Mouse (Mus musculus): ENCODE data around the gene Ybey.
A peak's percentile ranks its signal among the peaks of the same experiment; 100 is the strongest.

Ybey gene

DNA sequence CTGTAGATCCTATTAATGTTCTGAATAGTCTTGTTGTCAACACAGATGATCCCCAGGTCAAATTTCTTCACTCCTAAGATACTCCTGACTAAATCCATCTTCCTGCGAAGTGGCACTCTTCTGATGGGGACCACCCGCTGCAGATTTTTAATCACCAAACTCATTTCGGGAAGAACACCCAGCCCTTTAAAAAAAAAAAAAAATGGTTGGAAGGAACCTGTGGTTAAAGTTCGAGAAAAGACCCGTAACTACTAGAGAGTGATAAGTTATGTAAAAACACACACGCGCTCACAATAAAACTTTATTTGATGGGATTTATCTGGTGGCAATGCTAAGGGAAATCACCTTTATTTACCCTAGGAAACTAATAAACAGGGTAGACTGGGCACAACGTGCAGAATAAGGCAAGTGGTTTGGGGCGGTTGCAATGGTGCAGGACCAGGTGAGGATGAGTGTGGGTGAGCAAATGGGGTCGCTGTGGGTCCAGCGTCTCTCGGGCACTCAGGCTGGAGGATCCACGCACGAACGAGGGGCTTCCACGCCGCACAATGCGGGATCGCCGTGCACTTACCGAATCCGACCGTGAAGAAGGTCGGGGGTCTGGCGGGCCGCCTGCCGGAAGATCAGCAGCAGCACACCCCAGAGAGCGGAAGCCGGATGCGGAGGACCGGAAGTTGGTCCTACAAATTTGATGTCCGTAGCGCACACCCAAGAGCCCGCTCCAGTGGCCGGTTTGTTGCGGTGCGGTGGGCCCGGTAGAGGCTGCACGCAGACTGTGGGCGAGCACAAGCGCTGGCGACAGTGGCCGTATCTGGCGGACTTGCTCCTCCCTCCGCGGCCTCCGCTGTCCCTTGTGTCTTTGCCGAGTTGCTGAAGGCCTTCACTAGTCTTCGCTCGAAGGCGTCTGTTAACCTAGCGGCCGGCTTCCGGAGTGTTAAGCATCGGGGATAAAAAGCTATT lies at the start of gene Ybey, which contains the start of gene Mcm3ap:
Gene Ybey (minus strand): TSS at position 912 of the 960 bp plus-strand sequence.
Gene Mcm3ap (plus strand): TSS at position 725 of the 960 bp plus-strand sequence.
- peak; percentile 95 for DNase-seq (ENCODE audit: low read depth, low spot score)

DNA sequence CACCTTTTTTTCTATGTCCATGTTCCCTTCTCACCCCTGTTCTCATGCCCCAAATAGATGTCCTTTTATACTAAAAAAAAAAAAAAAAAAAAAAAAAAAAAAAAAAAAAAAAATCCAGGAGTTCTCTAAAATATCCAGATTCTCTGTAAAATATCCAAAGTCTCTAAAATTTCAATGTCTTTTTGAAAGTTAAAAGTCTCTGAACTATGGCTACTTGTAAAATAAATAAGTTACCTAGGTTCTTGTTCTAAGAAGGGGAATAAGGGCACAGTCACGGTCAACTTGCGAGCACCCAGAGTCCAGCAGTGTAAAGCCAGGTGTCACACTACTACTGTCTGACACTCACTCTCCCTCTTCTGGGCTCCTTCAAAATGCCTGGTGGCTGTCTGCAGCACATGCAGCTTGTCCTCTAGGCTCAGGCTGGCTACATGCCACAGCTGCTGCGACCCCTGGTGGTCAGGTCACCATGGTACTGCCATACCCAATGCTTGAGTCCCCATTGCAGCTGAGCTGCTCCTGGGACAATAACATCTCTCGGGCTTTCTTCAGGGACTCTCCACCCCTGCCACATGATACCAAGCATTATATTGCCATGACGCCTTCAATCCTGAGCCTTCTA lies 44.2 kb upstream of the Ybey start:
- peak; percentile 93 for DNase-seq (ENCODE audit: low read depth, low spot score)

DNA sequence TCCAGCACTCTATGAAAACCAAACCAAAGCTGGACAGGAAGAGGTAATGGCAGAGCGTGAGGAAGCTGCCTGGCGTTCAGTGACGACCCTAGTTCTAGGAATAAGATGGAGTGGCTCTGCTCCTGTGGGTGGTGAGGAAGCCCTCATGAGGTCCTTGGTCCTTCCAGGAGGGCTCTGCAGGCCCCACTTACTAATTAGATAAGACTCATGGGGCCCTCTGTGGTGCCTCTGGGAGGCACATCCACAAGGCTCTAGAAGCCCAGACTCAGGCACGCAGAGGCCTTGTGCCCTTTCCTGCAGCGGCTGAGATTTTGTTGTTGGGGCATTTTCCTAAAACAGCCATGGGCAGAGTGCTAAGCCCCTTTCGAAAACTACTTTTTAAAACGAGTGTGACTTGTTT lies 37.0 kb upstream of the Ybey start:
- DNase-seq (ENCODE audit: low read depth, low spot score), result peak; percentile 14

DNA sequence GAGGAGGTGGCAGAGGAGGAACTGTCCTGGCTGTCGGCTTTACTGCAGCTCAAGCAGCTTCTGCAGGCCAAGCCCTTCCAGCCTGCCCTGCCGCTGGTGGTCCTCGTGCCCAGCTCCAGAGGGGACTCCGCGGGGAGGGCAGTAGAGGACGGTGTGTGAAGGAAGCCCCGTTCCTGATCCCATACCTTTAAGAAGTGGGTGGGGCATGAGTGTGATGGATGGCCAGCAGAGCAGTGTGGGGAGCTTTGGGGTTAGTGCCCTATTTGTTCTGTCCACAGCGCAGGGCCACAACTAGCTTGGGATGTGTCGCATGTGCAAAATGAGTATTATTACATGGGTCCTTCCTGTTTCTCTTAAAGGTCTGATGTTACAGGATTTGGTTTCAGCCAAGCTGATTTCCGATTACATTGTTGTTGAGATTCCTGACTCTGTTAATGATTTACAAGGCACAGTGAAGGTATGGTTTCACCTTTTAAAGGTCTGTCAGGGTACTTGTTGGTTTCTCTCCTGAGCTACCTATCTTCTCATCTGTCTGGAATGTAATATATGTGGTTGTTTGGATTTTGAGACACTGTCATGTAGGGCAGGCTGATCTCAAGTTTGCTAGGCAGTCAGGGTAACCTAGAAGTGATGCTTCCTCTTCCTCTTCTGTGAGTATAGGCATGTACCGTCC lies 35.5 kb upstream of the Ybey start:
- no peak for DNase-seq (ENCODE audit: low read depth, low spot score)

DNA sequence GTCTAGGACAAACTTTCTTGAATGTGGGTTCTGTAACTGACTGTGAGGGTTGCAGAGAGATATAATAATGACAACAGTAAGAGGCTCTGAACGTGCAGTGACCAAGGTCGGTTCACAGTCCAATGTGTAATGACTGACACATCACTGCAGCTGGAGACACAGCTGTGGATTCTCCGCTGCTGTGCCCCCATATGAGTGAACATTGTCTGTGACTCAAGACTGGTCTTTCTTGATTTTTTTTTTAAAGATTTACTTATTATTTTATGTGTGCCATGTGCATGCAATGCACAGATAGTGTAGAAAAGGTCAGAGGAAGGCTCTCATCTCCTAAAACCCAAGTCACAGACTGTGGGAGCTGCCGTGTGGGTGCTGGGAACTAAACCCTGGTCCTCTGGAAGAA lies 28.6 kb upstream of the Ybey start:
- no peak for DNase-seq (ENCODE audit: low read depth, low spot score)

DNA sequence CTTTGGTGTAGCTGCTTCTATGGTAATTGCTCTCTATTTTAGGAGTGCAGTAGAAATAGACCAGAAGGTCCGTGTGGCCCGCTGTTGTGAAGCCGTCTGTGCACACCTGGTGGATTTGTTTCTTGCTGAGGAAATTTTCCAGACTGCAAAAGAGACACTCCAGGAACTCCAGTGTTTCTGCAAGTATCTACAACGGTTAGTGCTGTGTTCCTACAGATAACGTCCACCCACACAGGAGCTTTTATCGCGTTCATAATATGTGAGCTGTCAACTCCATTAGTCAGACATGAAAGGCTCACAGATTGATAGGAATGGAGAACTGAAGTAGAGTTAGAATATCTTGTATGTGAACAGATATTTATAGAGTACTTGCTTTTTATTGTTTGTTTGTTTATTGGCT lies 27.5 kb upstream of the Ybey start:
- DNase-seq (ENCODE audit: low read depth, low spot score), result no peak

DNA sequence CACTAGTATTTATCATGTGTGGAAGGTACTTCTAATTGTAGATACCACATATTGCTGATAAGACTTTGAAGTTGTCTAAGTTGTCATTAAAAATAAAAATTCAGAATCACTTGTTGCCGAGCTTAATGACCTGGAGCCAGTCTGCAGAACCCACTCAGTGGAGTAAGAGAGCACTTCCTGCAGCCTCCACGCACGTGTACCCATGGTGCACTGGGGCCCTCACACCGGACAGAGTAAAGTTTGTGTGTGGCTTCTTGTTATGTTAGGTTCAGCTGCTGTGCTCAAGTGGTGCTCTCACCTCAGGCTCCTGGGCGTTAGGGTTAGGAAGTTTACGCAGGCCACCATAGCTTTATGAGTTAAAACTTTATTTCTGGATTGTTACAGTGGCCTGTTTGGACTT lies 26.6 kb upstream of the Ybey start:
- no peak for DNase-seq (ENCODE audit: low read depth, low spot score)

DNA sequence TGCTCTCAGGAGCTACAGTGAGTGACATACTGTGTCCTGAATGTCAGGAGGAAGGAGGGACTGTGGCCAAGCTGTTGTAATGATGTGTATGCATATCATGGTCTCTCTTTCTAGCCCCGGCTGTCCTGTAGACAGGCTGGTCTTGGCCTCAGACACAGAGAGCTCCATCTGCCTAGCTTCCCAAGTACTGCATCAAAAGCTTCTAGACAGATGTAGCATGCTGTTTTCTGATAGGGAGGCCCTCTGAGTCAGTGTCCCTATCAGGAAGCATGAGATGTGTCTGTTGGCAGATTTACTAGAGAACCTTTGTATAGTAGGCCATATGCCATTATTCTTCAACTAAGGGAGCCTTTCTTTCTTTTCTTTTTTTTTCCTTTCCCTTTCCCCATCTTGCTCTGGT lies 24.6 kb upstream of the Ybey start:
- DNase-seq (ENCODE audit: low read depth, low spot score), result peak; percentile 33

DNA sequence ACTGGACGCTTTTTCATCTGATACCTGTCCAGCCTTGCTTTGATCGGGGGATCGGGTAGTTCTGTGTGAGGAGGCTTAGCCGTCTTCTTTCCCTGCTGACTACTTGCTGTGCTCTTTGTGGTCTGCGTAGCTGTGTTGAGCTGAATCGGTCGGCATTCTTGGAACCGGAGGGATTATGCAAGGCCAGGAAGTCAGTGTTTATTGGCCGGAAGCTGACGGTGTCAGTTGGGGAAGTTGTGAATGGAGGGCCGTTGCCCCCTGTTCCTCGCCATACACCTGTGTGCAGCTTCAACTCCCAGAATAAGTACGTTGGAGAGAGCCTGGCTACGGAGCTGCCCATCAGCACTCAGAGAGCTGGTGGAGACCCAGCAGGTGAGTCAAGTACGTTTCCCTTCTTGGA lies 20.3 kb upstream of the Ybey start:
- DNase-seq (ENCODE audit: low read depth, low spot score), result no peak

DNA sequence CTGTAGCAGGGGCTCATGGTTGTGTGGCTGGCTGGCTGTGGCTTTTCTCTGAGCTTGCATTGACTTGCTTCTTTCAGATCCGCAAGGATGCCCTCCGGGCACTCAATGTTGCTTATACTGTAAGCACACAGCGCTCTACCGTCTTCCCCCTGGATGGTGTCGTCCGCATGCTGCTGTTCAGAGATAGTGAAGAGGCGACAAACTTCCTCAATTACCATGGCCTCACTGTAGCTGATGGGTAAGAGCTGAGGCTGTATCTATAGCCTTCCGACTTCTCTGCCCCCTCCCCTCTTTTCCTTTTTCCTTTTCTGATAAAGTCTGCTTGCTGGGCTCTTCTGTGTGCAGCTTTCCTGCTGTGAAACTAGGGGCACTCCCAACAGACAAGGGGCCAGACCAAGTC lies 19.4 kb upstream of the Ybey start:
- no peak for DNase-seq (ENCODE audit: low read depth, low spot score)

DNA sequence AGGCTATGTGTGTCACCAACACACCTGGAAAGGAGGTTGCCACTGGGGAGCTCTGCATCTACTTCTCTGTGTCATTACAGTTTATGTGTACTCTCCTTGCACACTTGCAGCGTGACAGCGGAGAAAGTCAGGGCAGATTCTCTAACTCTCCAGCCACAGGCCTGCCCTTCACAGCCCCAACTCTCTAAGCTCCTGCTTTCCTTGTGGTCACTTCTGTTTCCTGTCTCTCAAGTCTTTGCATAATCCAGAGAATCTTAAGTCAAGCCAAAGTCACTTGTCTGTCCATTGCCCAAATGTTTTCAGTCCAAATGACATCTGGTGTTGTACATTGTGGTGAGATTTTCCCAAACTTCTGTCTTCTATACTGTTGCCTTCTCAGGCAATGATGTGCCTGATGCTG lies 17.4 kb upstream of the Ybey start:
- DNase-seq (ENCODE audit: low read depth, low spot score), result no peak

DNA sequence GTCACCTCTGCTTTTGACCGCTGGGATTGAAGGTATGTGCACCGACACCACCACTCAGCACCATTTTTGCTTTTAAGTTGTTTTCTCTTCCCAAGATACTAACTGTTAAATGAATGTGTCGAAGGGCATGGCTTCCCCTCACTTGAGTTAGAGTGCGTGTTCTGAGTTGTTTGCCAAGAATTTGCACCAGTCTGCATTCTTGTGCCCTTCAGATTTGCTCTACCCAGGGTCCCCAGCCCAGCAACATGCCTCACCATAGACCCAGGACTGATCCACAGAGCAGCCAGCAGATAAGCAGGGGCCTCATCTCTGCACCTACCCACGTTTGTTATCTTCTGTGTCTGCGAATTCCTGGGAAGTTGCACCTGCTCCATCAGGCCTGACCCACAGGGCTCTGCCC lies 12.6 kb upstream of the Ybey start:
- DNase-seq (ENCODE audit: low read depth, low spot score), result no peak

DNA sequence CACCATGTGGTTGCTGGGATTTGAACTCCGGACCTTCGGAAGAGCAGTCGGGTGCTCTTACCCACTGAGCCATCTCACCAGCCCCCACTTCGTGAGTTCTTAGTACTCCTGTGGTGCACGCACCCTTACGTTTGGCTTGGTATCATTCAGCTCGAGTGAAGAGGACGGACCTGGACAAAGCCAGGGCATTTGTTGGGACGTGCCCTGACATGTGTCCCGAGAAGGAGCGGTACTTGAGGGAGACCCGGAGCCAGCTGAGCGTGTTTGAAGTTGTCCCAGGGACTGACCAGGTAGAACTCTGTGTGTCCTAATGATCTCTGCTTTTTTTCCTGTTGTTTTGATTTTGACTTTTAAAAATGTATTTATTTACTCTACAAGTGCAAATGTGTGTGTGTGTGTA lies 11.9 kb upstream of the Ybey start:
- DNase-seq (ENCODE audit: low read depth, low spot score), result peak; percentile 65

DNA sequence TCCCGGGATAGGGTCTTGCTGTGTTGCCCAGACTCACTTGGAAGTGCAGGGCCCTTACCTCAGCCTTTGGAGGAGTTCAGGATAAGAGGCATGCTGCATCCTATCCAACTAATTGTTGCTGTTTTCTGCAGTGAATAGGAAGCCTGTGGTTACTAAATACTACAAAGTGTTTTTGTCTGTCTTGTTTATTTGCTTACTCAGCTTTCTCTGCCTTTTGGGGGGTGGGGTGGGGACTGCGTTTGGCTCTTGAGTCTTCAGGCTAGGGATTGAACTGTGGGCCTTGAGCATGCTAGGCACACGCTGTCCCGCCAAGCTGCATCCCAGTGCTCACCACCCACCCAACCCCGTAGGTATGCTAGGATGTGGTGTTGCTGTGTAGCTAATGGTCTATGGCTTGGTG lies 4.8 kb upstream of the Ybey start:
- DNase-seq (ENCODE audit: low read depth, low spot score), result no peak

DNA sequence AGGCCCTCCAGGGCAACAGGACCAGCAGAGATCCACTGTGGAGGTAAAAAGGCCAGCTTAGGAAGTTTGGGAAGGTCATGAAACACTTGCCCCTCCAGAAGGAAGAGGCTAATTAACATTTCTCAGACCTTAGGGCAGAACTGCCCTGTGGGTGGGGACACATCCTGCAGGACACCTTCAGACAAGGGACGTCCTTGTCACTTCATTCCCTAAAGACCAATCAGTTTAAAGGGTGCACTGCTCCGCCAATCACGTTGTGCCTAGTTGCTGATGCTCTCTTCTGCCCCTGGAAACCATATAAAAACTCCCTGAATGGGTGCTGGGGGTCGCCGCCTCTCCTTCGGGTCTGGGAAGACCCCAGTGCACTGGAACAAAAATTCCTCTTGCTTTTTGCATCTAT lies 6.2 kb downstream of the Ybey start:
- peak; percentile 63 for DNase-seq (ENCODE audit: low read depth, low spot score)

DNA sequence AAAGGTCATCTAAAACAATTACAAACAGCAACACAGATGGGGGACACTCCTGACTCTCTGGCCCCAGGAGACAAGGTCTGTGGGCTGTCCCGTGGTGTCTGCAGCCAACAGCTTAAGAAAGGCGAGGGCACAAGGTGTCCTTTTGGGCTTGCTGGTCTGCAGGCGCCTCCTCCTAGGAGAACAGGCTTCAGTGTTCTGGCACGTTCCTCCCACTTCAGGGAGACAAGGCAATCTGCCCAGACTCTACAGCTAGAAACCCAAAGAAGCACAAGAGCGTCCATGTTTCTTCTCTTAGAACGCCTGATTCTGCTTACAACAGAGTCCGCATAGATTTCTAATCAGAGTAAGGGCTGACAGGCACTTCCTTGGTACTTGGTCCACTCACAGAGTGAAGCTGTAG lies 6.6 kb downstream of the Ybey start:
- no peak for DNase-seq (ENCODE audit: low read depth, low spot score)

DNA sequence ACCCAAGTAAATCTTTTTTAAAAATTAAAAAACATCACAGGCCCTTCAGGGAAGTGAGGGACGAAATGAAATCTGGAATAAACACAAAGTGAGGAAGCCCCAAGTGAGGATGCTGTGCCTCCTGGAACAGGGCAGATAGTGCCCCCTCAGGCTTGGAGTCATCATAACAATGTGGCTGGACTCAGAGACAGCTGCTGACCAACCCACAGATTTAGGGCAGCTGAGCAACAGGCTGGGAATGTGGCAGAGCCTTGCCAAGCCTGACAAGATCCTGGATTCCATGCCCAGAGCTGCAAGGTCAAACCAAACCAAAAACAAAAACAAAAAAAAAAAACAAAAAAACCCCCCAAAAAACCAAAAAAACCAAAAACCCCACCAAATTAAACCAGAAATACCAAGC lies 7.7 kb downstream of the Ybey start:
- no peak for DNase-seq (ENCODE audit: low read depth, low spot score)

DNA sequence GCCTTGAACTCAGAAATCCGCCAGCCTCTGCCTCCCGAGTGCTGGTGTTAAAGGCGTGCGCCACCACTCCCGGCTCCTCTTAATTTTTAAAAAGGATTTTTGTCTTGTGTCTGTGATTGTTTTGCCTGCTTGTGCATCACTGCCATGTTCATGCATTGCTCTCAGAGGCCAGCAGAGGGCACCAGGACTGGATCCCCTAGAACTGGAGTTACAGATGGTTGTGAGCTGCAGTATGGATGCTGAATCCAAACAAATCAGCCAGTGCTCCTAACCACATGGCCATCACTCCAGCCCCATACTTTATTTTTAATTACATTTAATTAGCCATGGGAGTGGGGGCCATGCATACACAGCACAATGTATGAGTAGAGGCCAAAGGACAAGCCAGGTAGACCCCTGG lies 13.6 kb downstream of the Ybey start:
- DNase-seq (ENCODE audit: low read depth, low spot score), result peak; percentile 77

DNA sequence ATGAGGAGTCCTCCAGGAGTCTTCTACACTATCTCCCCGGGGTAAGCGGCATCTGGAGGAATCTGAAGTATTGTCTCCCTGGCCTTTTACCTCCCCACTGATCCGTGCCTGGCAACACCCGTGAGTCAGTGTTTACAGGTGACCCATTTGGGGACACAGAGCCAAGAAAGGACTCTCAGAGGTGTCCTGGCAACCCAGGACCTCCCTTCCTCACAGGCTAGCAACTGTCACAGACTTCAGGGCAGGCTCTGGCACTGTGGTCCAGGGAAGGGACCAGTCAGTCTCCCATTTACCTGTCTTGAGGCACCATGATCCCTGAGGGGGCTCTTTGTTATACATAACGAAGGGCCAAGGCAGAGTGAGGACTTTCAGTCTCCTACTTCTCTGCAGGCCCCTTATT lies 20.1 kb downstream of the Ybey start, which contains the start of gene 2610028H24Rik:
Gene 2610028H24Rik (plus strand): TSS at position 231 of the 400 bp plus-strand sequence.
- DNase-seq (ENCODE audit: low read depth, low spot score), result no peak

DNA sequence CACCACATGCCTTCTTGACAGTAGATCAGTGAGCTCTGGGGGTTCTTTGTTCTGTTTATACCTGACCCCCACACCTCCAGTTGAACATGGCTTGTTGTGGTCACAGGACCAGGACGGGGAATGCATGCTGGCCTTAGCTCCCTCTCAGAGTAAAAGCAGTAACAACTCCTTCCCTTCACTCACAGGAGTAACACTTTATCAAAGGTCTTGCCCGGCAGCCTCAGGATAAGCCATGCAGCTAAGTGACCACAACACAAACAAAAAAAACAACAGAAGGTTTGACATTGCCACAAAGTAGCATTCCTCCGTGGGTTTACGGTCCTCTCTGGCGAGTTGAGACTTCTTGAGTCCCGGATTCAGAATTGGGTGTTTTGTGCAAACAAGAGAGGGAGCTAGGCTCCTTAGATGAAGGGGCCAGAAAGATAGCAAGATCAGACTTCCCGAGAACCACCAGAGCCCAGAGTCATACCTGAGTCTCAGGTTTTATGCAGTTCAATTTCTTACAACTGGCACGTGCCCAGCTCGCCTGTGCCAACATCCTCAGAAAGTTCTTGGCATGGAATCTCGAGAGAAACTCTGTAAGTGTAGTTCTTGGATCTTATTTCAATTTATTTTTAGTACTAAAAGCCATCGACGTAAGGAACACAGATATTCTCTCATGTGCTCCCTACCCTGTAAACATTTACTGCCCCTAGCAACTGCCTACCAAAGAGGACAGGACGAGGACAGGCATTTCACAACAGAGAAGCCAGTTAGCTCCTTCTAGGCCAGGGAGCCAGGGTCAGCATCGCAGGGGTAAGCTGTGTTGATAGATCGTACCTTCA lies 21.3 kb downstream of the Ybey start:
- no peak for DNase-seq (ENCODE audit: low read depth, low spot score)

DNA sequence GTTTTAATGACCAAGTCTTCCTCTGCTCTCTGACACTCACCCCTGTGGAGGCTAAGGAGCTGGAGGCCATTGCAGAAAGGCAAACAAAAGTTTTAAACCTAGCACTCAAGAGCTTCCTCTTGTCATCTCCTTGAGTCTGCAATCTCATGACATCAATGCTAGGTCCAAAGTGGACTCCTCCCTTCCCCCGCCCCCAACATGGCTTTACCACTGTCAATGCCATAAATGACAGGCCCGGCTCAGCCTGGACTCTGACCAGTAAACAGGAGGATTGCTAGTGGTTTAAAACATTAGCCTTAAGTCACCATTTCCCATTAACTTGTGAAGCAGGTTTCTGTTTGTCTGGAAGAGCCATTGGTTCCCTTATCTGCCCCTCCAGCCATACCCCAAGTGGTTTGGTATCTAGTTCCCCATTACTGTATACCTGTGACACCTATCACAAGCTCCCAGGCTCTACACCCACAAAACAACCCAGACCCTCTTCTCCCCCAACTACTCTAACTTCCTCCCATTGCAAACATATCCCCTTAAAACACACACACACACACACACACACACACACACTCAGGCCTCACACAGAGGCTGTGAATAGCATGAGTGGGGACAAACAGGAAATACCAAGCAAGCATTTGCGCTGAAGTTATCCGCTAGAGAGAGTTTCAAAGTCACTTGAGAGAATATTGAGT lies 22.8 kb downstream of the Ybey start:
- no peak for DNase-seq (ENCODE audit: low read depth, low spot score)
